Mouse (Mus musculus): Measurements from ENCODE around the gene Tmem62.
"Not testable (repeated sequence)": the region's sequence is repeated elsewhere in the genome, so short reads cannot be mapped to it uniquely, and the experiment has no call there.

Tmem62 gene

DNA sequence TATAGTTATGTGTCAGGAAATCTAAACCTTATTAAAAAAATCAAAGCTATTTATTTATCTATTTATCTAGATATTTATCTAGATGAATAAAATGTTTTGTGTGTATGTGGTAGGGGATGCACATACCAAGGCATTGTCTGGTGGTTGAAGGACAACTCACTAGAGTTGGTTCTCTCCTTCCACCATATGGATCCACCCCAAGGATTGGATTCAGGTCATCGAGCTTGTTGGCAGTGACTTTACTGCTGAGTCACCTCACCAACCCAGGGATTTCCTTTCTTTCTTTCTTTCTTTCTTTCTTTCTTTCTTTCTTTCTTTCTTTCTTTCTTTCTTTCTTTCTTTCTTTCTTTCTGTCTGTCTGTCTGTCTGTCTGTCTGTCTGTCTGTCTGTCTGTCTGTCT is 19.8 kb downstream of the Tmem62 start:
- DNase-seq (ENCODE audit: low spot score): not testable (repeated sequence)

DNA sequence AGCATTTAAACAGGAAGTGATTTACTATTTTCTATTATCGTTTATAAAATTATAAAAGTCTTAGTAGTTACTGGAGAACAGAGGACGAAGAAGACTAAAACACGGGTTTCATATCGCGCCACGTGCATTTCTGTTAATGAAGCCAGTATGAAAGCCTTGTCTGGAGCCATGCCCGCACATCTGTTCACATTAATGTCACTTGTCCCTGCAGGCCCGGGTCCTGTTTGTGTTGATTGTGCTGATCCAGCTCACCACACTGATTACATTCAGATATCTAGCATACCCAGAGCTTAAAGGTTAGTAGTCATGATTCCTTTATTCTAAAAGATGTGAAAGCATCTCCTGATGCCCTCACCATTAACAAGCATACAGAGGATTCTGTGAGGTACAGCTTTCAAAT is 22.0 kb downstream of the Tmem62 start:
- DNase-seq (ENCODE audit: low spot score): no peak

DNA sequence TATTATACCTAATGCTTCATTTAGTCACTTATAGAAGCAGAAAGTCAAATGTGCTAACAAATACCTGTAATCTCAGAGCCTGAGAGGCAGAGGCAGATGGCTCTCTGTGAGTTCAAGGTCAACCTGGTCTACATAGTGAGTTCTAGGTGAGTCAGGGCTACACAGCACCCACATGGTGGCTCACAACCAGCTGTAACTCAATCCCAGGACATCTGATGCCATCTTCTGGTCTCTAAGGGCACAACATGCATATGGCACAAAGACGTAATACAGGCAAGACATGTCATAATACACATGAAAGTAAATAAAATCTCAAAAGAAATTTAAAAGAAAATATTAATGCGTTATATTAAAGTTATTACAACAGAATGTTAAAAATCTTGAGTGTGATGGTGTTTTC is 26.8 kb downstream of the Tmem62 start:
- DNase-seq (ENCODE audit: low spot score): no peak

DNA sequence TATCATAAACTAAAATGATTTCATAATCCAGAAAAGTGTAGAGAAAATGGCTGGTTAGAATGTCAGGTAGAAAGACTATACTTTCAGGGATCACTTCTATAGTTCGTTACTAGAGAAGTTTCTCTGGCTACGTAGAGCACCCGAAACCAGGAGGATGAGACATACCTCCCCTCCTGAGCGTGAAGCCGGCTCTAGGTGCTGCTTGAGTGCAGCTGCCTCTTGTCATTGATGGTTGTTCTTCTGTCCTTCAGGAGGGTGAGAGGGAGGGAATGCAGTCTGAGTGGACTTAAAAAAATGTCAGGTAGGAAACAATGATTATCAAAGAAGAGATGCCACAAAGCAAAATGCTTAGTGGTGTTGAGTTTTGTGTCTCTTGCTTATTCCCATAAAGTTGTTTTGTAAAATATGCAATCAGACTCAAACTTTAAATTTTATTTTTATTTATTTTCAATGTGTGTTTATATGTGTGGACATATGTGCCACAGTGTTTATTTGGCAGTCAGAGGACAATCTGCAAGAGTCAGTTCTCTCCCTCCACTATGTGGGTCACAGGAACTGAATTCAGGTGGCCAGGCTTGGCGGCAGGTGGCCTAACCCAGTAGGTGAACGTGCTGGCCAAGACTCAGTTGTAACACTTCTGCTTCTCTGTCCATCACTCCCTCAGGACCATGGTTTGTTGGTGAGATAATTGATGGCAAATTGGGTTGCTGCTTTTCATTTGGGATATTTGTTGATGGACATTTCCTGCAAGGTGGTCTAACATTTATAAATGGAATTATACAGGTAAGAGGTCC is 27.4 kb downstream of the Tmem62 start:
- no peak for DNase-seq (ENCODE audit: low spot score)

DNA sequence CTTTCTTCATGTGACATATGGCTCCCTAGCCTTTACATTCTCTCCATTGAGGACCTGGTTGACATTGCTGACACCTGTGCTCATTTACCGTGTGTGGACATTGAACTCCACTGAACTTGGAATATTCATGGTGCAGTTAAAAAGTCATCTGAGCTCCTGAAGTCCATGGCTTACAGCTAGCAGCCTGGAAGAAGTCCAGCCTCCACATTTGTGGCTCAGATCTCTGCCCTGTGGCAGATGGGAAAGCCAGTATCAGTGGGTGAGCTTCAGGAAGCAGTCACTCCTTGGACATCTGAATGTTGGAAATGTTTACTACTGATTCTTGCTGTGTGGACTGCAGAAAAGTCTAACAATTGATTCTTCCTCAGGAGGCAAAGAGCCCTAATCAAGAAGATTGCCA is 30.2 kb downstream of the Tmem62 start:
- DNase-seq (ENCODE audit: low spot score): no peak

DNA sequence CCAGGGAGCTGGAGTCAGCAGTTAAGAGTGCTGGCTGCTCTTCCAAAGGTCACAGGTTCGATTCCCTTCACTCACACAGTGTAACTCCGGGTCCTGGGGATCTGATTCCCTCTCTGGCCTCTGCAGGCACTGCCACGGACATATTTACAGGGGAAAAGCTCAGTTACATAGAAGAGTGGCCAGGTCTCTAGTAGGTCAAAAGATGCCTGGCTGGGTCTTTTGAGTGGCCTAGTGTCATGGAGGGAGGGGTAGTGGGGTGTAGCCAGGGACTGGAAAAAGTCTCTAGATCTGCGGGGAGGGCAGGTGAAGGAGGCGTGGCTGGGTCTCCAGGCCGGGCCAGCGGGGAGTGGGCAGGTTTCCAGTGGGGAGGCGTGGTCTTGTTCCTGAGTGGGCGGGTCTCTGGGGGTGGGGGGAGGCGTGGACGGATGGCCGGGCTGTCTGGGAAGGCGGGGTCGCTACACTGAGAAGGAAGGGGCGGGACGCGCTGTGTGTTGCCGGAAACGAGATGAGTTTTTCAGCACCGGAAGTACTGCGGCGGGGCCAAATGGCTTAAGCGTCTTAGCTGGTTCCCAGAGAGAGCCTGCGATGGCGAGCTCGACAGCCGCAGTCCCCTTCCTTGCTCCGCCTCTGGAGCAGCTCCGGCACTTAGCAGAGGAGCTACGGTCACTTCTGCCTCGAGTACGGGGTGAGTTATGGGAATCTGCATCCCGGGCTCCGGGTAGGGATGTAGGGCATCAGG is 31.3 kb downstream of the Tmem62 start, which contains the start of gene Ccndbp1:
Ccndbp1 (plus strand) TSS at position 479 of the 739 bp plus-strand sequence.
- peak; percentile 89 for DNase-seq (ENCODE audit: low spot score)

DNA sequence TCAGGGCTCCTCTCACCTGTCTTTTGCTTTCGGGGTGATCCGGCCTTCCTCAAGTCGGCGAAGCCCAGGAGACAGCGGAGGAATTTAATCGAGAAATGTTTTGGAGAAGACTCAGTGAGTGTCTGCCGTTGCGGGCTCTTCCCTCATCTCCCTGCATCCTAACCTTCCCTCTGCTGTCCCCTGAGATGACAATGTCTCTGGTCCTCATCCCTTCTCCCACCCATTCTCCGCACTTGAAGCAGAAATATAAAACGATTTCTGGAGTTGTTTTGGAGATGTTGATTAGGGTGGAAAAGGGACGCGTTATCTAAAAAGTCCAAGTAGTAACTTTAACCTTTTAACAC is 31.8 kb downstream of the Tmem62 start:
- DNase-seq (ENCODE audit: low spot score): no peak

DNA sequence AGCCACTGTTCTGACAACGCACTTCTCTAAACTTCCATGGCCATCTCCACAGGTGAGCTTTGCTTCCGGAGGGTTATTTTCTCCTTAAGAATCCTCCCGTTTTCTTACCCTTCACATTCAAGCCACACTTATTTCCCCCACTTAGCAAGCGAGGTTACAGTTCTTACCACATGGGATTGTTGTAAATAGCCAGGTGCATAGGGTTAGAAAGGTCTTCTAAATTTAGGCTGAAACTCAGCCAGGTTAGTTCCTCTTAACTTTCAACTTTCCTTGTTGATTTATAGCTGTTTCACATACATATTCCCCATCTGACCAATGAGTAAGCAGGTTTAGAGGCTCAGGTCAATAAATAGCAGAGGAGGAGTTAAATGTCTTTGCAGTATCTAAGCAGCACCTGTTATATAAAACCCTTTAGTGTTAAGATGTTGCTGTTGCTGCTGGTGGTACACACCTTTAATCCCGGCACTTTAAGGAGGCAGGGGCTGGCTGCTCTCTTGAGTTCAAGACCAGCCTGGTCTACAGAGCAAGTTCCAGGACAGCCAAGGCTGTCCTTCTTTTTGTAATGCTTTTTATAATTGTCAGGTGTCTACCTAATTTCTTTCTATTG is 32.4 kb downstream of the Tmem62 start:
- DNase-seq (ENCODE audit: low spot score): no peak

DNA sequence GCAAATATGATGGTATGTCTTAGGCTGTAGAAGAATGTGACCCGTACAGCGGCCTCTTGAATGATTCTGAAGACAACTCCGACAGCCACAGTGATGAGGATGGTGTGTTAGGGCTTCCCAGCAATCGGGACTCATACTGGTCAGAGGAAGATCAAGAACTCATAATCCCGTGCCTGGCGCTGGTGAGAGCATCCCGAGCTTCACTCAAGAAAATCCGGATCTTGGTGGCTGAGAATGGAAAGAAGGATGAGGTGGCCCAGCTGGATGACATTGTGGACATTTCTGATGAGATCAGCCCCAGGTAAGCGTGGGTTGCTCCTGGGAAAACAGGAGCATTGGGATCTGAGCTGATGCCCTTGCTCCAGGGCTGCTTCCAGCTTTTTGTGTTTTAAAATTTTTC is 35.9 kb downstream of the Tmem62 start:
- no peak for DNase-seq (ENCODE audit: low spot score)

DNA sequence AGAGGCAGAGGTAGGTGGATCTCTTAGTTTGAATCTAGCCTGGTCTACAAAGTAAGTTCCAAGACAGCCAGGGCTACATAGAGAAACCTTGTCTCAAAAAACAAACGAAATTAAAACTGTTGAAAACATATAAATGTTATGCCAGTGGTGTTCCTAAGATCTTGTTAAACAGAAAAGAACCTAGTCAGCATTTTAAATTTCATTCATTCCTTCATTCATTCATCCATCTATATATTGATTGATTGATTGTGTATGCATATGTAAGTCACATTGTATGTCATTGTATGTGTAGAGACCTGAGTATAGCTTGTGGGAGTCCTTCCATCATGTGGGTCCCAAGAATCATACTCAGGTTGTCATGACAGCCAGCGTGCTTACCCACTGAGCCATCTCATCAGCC is 38.7 kb downstream of the Tmem62 start:
- DNase-seq (ENCODE audit: low spot score): no peak

DNA sequence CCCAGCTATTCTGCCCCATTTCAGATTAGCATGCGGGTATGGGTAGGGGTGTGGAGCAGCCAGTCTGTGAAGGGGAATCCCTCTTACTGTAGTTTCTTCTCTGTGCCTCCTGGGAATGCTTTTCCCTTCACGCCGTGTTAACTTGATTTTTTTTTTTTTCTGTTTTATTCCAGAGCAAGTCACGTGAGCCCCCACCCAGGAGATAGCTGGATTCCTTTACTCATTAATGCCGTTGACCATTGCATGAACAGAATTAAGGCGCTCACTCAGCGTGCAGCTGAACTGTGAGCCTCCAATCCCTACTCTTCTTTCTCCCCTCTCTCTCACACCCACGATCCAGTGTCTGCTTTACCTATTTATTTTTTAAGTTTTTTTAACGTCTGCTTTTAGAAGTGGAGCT is 39.4 kb downstream of the Tmem62 start:
- DNase-seq (ENCODE audit: low spot score): no peak

DNA sequence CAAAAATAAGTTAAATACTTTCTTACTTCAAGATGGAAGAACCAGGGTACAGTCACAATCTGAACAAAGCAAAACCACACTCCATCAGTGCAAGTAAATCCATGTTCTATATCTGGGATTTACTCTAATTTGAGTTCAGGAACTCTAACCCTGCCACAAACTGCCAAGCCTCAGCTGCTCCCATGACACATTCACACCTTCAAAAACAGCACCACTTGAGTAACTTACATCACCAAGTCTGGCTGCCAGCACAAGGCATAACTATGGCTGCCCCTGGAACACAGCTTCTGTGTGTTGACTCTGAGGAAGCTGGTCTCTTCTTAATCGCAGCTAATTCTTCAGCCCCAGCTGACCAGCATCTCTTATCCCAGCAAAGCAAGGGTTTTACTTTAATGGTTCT is 40.3 kb downstream of the Tmem62 start:
- DNase-seq (ENCODE audit: low spot score): no peak

DNA sequence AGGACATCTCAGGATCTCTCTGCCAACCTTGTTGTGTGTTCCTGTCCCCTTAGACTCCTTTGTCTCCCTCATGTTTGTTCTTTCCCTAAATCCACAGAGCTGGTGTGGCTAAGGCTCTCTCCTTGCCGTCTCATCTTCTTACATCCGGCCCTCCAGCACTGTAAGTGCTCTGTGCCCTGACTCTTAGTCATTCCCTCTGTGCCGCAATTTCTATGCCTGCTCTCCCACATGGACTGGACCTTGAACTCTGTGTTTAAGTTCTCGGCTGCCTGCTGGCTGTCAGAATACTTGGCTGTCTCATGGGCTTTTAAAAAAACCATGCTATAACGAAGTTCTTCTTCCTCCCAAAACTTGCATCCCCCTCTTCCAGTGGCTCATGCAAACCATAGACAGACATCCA is 46.1 kb downstream of the Tmem62 start:
- no peak for DNase-seq (ENCODE audit: low spot score)

DNA sequence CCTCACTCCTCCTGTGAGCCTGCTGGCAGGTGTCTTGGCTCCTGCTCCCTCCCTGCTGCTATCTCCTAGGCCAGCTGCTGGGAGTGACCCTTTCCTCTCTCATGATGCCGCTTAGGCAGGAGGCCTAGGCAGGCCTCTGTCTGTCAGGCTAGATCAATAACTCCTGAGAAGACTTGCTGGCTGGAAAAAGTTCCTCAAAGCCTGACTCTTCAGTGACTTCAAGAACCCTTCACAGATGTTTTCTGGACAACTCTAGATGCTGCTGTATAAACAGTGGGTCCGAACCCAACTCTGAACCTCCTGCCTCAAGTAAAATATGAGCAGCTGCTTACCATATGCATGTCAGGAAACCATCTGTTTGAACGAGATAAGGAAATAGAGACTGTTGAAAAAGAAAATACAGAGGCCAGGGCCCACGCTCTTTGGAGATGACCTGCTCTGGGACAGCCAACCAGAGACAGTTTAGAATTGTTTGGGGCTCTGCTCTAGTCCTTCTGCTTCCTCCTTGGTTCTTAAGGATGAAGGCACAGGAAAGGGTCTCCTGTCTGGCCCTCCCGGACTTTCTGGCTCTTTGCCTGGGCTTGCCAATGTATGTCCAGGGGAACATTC is 60.0 kb downstream of the Tmem62 start, which contains the start of gene Epb42:
Epb42 (minus strand) TSS at position 340 of the 609 bp plus-strand sequence.
- no peak for DNase-seq (ENCODE audit: low spot score)

DNA sequence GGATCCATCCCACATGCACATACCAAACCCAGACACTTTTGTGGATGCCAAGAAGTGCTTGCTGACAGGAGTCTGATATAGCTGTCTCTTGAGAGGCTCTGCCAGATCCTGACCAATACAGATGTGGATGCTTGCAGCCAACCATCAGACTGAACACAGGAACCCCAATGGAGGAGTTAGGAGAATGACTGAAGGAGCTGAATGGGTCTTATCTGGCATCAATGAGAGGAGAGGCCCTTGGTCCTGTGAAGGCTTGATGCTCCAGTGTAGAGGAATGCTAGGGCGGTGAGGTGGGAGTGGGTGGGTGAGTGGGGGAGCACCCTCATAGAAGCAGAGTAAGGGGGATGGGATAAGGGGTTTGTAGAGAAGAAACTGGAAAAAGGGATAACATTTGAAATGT is 62.0 kb downstream of the Tmem62 start:
- DNase-seq (ENCODE audit: low spot score): not testable (repeated sequence)

DNA sequence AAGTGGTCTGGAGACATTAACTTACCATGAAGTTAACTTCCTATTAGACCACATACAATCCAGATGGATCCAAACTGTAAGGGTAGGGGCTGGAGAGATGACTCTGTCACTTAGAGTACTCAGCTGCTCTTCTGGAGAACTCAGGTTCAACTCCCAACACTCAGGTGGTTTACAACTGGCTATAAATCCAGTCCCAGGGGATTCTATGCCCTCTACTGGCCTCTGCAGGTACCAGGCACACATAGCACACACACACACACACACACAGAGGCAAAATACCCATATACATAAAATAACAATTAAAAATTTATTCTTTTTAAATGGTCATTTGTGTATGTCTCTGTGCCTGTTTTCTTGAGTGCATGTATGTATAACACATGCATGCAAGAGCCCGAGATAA is 62.6 kb downstream of the Tmem62 start:
- no peak for DNase-seq (ENCODE audit: low spot score)

DNA sequence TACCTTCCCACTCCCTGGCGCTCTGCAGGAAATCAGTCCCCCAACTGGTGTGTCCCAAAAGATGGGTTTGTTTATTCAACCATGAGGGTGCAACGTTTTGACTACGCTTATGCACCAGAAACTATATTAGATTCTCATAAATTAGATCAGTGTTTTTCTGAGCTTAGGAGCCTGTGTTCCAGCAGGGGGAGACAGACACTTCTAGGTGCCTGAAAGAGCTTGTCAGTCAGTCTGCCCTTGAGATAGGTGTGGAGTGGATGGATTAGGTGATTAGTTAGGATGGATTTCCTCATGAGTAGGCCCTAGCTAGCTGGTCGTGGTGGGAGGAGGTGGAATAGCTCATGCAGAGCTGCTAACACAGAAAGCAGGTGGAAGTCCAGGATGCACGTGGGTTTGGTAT is 64.3 kb downstream of the Tmem62 start:
- DNase-seq (ENCODE audit: low spot score): no peak

DNA sequence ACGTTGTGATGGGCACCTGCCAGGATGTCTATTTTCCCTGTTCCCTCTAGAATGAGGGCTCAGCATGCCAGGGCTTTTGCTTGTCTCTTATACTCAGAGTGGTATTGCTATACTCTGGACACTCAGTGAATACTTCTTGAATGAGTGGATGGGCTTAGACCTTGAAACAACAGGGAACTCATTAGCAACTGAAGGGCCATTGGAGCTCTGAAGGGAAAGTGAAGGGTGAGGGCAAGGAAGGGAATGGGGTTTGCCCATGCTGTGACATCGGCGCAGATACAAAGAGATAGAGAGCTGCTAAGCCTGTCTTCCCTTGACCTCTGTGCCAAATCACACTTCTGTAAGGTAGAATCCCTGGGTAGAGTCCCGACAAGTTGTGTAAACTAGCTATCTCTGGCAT is 68.8 kb downstream of the Tmem62 start:
- no peak for DNase-seq (ENCODE audit: low spot score)

DNA sequence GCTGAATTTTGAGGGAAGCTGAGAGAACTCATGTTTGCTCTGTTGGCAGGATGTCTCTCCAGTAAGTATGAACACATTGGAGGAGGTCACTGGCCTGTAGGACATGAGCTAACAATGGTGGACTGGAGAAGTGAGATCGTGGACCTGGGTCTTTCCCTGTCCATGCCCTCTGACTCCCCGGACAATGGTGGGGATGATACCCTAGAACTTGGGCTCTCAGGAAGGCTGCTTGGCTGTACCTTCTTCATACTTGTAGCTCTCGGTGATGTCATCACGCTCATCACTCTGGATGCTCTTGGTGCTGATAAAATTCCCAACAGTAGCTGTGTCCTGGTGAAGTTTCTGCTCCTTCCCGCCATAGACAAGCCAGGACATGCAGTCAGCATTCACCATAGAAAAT is 75.4 kb downstream of the Tmem62 start:
- no peak for DNase-seq (ENCODE audit: low spot score)

DNA sequence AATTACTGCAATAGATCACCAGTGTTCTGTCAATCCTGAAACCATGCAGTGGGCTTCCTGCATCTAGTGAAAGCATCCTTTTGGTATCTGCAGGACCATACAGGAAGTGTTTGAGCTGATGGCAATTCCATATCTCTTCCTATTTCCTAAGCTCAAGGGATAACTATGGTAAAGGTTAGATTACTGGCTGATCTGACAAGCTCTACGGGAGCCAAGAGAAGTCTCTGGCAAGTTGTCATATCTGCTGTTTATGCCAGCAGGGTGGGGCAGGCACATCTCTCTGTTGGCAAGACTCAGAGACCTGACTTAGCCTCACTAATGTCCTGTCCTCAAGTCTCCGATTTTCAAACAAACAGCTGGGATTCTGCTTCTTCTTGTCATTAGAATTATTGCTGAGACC is 77.2 kb downstream of the Tmem62 start:
- no peak for DNase-seq (ENCODE audit: low spot score)

DNA sequence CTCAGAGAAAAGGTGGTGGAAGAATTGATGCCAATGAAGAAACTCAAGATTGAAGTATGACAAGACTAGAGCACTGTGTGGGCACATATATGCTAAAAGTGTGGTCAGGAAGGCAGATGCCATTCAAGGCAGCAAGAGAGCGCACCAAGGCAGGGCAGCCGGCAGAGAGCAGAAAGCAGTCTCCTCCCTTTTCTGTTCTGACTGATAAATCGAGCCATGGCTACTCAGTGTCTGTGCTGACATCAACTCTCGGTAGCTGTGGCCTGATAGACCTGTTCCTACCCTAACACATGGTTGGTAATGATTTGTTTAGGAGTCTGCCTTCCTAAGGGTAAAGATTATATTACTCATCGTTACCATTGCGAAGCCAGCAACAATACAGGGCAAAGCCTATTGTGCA is 79.1 kb downstream of the Tmem62 start:
- no peak for DNase-seq (ENCODE audit: low spot score)

Measured in ovary, adult 18-20 months (tissue).